Mouse (Mus musculus): ENCODE data around the gene Cd44. TPM values are rescaled to one million over a fixed set of nuclear protein-coding genes. Genes with fewer than 3 reads are reported as not detected.

The Cd44 gene
- total and polyA plus RNA-seq, 3 experiments: 102 to 153 (median 112) TPM

- TF ChIP-seq MAFK (IDR thresholded peaks at IDR 0.05; ENCODE audit: insufficient replicate concordance, low read length) (no peak), MXI1 (IDR thresholded peaks at IDR 0.05; ENCODE audit: low read depth, low read length) (no peak), MAX (IDR thresholded peaks at IDR 0.05; ENCODE audit: low read length) (no peak)
These were observed 108.7 kb downstream of the Cd44 start (continued) for GRCm38 (mm10) chr2:102792804-102793203.

GRCm38 (mm10) chr2:102791641-102792040 is 109.8 kb downstream of the Cd44 start:
- H3K79me2 ChIP-seq (replicated peaks; ENCODE audit: control insufficient read depth, extremely low read depth, insufficient read depth, poor library complexity, severe bottlenecking): no peaks in the 10 kb centered on the region
- H3K4me1 ChIP-seq (ENCODE audit: control insufficient read depth in 1 of 2, insufficient read depth in 2 of 2): peaks cover 23 to 67% of the 10 kb centered on the region in 2 experiments
- TF ChIP-seq ZMIZ1 (IDR thresholded peaks at IDR 0.05; ENCODE audit: low read depth, low read length): no peak
- TF ChIP-seq ZC3H11A (IDR thresholded peaks at IDR 0.05; ENCODE audit: low read depth, low read length): no peak
- no peak for TF ChIP-seq MAX (IDR thresholded peaks at IDR 0.05; ENCODE audit: low read length)
- TF ChIP-seq PAX5 (IDR thresholded peaks at IDR 0.05; ENCODE audit: low read length): no peak
- no peaks in the 10 kb centered on the region for H3K36me3 ChIP-seq (replicated peaks in 1 of 2; ENCODE audit: control insufficient read depth in 1 of 2, insufficient read depth in 1 of 2, low read length in 1 of 2)
- dilution Hi-C loops (cut with MboI; ENCODE audit: extremely low pct_ligation_motif_present, extremely low pct_unique_long_range_greater_than_20kb, low sequenced_read_pairs): no loop called here
- no peak overlapping the region for H3K27ac ChIP-seq (ENCODE audit: insufficient read depth, low read depth)
- no peak for DNase-seq (ENCODE audit: extremely low read depth)
- in situ Hi-C loops (cut with MboI; ENCODE audit: low pct_ligation_motif_present, low pct_unique_long_range_greater_than_20kb, low sequenced_read_pairs): loop anchor here (5.0 kb wide), 2 partner anchors 34 to 94 kb away; no protein-coding TSS in a partner anchor
- no peak overlapping the region for H3K9ac ChIP-seq (ENCODE audit: insufficient read depth, low read depth)
- H3K9me3 ChIP-seq (replicated peaks; ENCODE audit: low read length): no peaks in the 10 kb centered on the region
- no peaks in the 10 kb centered on the region for H3K27me3 ChIP-seq (replicated peaks)
- H3K4me2 ChIP-seq (ENCODE audit: insufficient read depth, low read depth, poor library complexity, severe bottlenecking): no peak overlapping the region
- H3K4me3 ChIP-seq (replicated peaks in 1 of 3; ENCODE audit: low read depth in 2 of 3, low read length in 2 of 3, poor library complexity in 1 of 3): no peak overlapping the region

GRCm38 (mm10) chr2:102785696-102786095 is 115.8 kb downstream of the Cd44 start:
- no peak overlapping the region for H3K4me2 ChIP-seq (ENCODE audit: insufficient read depth, low read depth, poor library complexity, severe bottlenecking)
- H3K4me1 ChIP-seq (ENCODE audit: control insufficient read depth in 1 of 2, insufficient read depth in 2 of 2): peaks cover 2 to 28% of the 10 kb centered on the region in 2 experiments; a peak in 3 of 4 replicates
- no peak overlapping the region for H3K9ac ChIP-seq (ENCODE audit: insufficient read depth, low read depth)
- TF ChIP-seq MEF2A (IDR thresholded peaks at IDR 0.05; ENCODE audit: borderline replicate concordance, low read depth, low read length) (no peak), ZNF384 (IDR thresholded peaks at IDR 0.05; ENCODE audit: low read depth, low read length) (no peak), ZMIZ1 (IDR thresholded peaks at IDR 0.05; ENCODE audit: low read depth, low read length) (no peak), HCFC1 (IDR thresholded peaks at IDR 0.05; ENCODE audit: low read depth, low read length) (no peak), GABPA (IDR thresholded peaks at IDR 0.05; ENCODE audit: insufficient replicate concordance, low read depth, low read length) (no peak), TBP (conservative IDR thresholded peaks at IDR 0.05; ENCODE audit: low read depth, low read length) (no peak), BHLHE40 (IDR thresholded peaks at IDR 0.05; ENCODE audit: low read depth, low read length) (no peak), E2F4 (IDR thresholded peaks at IDR 0.05; ENCODE audit: insufficient replicate concordance, low read depth, low read length) (no peak), MXI1 (IDR thresholded peaks at IDR 0.05; ENCODE audit: low read depth, low read length) (no peak), POLR2AphosphoS2 (IDR thresholded peaks at IDR 0.05; ENCODE audit: low read depth, low read length) (no peak)
- no peaks in the 10 kb centered on the region for H3K36me3 ChIP-seq (replicated peaks in 1 of 2; ENCODE audit: control insufficient read depth in 1 of 2, insufficient read depth in 1 of 2, low read length in 1 of 2)
- no peak overlapping the region for H3K27ac ChIP-seq (ENCODE audit: insufficient read depth, low read depth)
- H3K9me3 ChIP-seq (replicated peaks; ENCODE audit: low read length): no peaks in the 10 kb centered on the region
- no peaks in the 10 kb centered on the region for H3K27me3 ChIP-seq (replicated peaks)
- no peak overlapping the region for H3K4me3 ChIP-seq (replicated peaks in 1 of 3; ENCODE audit: low read depth in 2 of 3, low read length in 2 of 3, poor library complexity in 1 of 3)
- dilution Hi-C loops (cut with MboI; ENCODE audit: extremely low pct_ligation_motif_present, extremely low pct_unique_long_range_greater_than_20kb, low sequenced_read_pairs) (no loop called here), in situ Hi-C loops (cut with MboI; ENCODE audit: low pct_ligation_motif_present, low pct_unique_long_range_greater_than_20kb, low sequenced_read_pairs) (no loop called here)
- H3K79me2 ChIP-seq (replicated peaks; ENCODE audit: control insufficient read depth, extremely low read depth, insufficient read depth, poor library complexity, severe bottlenecking): no peaks in the 10 kb centered on the region
- DNase-seq (ENCODE audit: extremely low read depth): no peak

All from CH12.LX (cell line).